Mouse (Mus musculus): ENCODE data around the gene Tcte2.

GRCm38 (mm10) chr17:13802836-13803408 lies 41.3 kb upstream of the Tcte2 start:
- TF ChIP-seq CTCF (IDR thresholded peaks at IDR 0.05): no peak
- TF ChIP-seq EP300 (IDR thresholded peaks at IDR 0.05): peak; percentile 83
